ENCODE assay signal across 25 mouse cellular contexts in genomic region chr5:72643655-72644054, GRCm38 (mm10). TPM values are rescaled to one million over a fixed set of nuclear protein-coding genes. Genes with fewer than 3 reads are reported as not detected.
"Had no signal": no experiment of that assay in that cellular context is flagged by ENCODE, and none has a peak within 500 bp of the region (broad histone marks: within the 10 kb centered on the region; RNA-seq: fewer than 3 reads in every experiment).

No protein-coding gene starts in this region.

- DNase-seq: gastrocnemius, adult 2 months; gastrocnemius, postnatal 10 days; gastrocnemius, postnatal 25 days; heart, postnatal 10 days; heart, postnatal 4 days; kidney, adult 11 months; kidney, adult 2 months; kidney, adult 9 months; kidney, postnatal 14 days; kidney, postnatal 36 days; layer of hippocampus, adult 9-11 months; layer of hippocampus, postnatal 36 days; left cerebral cortex, postnatal 4 days had no signal

RNA-seq across cellular contexts. Expression of gene Cnga1, which starts 0.4 kb away (rescaled TPM):
- total RNA-seq: gastrocnemius, adult 2 months; gastrocnemius, postnatal 10 days; gastrocnemius, postnatal 25 days; gastrocnemius, postnatal 4 days; granulocyte monocyte progenitor cell, adult 5-6 weeks; heart, adult 8-10 months; heart, postnatal 10 days; heart, postnatal 25 days; heart, postnatal 4 days; layer of hippocampus, adult 18-20 months; layer of hippocampus, adult 8-10 months; layer of hippocampus, postnatal 14 days; layer of hippocampus, postnatal 36 days; left cerebral cortex, adult 18-20 months; left cerebral cortex, adult 8-10 months; left cerebral cortex, postnatal 10 days; left cerebral cortex, postnatal 25 days; left cerebral cortex, postnatal 4 days; liver, adult 2 months had no signal

RNA-seq across cellular contexts. Expression of gene Nipal1, which starts 3.9 kb away (rescaled TPM):
- total RNA-seq: gastrocnemius, adult 2 months; gastrocnemius, postnatal 25 days; granulocyte monocyte progenitor cell, adult 5-6 weeks; heart, adult 8-10 months; heart, postnatal 10 days; heart, postnatal 25 days; layer of hippocampus, adult 18-20 months; layer of hippocampus, adult 8-10 months; layer of hippocampus, postnatal 14 days; layer of hippocampus, postnatal 36 days; left cerebral cortex, adult 18-20 months; left cerebral cortex, adult 8-10 months; left cerebral cortex, postnatal 10 days; left cerebral cortex, postnatal 25 days had no signal

RNA-seq across cellular contexts. Expression of gene Gm5868, which starts 56.3 kb away (rescaled TPM):
- total RNA-seq: gastrocnemius, adult 2 months; gastrocnemius, postnatal 10 days; gastrocnemius, postnatal 25 days; gastrocnemius, postnatal 4 days; granulocyte monocyte progenitor cell, adult 5-6 weeks; heart, adult 8-10 months; heart, postnatal 10 days; heart, postnatal 25 days; heart, postnatal 4 days; left cerebral cortex, adult 18-20 months; liver, adult 2 months had no signal
